Mouse (Mus musculus) spleen, postnatal 4 days (tissue): ENCODE measurements around the gene Glud1.
A peak's percentile ranks its signal among the peaks of the same experiment; 100 is the strongest.

Source experiments
- DNase-seq, 2 experiments: peaks; one replicate each; pipeline ENCODE4 v3.0.0; 2022; ENCODE audit warnings: low spot score in 2 of 2

Glud1 gene

DNA sequence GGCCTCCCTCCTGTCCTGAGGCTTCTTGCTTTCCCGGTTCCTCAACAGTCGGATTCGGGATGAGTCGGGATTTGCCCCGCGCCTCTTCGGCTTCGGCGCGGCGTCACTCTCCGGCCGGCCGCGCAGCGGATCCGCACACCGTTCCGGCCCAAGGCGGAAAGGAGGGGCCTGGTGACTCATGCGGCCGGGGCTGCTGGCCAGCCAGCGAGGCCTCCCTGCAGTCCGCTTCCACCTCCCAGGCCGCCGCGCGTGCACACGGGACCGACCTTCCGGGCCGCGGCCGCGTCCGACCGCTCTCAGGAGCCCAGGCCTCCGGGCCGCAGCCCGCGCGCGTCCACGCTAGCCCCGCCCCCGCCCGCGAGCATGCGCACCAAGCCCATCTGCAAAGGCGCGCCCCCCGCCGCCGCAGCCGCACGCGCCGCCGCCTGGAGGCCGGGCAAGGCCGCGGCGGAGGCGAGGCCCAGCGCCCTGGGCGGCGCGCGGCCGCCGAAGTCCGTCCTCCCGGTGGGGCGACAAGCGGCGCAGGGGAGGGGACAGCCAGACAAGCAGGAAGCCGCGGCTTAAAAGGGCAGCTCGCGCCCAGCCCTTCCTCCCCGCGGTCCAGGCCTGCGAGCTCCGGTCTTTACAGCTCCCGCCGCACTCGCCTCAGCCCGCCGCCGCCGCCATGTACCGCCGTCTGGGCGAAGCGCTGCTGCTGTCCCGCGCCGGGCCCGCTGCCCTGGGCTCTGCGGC is at the start of gene Glud1, which contains the start of gene Shld2:
Gene Glud1, plus strand, starts transcription at position 494 of the 732 bp plus-strand sequence.
Gene Shld2, minus strand, starts transcription at position 260 of the 732 bp plus-strand sequence.
- peak; percentile 94 to 98 for DNase-seq

DNA sequence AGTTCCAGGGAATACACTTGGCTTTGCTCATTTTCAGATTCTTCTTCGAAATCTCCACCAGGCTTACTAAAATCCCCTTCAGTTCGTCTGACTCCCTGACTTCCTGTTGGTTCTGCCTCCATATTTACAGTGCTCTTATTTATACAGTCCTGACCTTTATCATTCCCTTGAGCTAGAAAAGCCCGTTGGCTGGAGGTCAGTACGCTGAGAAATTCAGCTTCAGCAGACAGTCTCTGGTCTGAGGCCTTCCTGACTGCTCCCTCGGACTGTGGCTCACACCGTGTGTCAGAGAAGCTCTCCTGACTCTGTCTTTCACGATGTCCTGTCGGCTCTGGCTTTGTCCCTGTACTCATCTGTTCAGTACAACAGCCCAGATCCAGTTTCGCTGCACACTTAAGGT is 42.5 kb upstream of the Glud1 start:
- no peak for DNase-seq

DNA sequence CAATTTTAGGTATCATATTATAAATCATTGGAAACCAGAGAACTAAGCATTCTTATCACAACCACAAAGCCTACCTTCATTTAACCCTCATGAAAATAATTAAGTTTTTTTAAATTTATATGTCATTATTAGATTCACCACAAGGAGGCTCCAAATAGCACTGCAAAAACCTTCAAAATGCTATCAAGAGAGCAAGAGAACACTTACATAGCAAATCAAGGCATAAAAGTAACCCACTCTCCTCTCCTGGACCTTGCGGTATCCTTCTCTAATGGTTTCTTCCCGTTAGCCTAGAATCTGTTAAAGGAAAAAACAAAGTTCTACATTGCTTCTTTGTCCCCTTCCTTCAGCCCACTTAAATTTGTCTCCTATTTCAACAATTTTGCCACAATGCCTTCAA is 37.2 kb upstream of the Glud1 start:
- no peak for DNase-seq

DNA sequence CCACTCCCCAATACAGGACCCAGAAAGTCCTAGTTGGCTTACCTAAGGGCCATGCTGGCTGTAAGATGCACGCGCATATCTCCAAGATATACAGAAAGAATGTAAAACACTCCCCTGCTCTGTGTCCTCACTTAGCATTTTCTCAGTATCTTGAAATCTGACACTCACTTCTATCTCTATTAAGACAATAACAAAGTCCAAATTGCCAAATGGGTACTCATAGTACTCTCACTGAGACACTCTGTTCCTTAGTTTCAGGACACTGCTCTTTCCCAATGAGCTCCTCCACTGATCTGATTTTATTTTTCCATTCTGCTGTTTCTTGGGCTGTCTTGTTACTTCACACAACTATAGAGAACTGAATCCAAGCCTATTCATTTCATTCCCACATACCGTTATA is 36.4 kb upstream of the Glud1 start:
- no peak for DNase-seq

DNA sequence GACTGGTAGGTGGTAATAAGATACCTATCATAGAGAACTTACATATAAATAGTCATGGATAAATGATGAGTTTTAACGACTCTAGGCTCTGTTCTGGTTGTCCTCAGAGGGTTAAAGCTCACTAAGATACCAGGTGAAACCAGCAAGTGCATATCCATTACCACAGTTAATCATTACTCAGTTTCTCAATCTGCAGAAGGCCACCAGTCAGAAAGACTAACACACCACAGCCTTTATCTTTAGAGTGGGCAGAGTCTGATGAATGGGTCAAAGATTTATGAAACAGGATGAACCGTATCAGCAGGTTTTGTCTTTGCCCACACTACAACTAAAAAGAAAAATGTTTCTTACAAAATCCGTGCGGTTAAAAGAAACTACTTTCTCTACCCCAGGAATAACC is 35.3 kb upstream of the Glud1 start:
- no peak for DNase-seq

DNA sequence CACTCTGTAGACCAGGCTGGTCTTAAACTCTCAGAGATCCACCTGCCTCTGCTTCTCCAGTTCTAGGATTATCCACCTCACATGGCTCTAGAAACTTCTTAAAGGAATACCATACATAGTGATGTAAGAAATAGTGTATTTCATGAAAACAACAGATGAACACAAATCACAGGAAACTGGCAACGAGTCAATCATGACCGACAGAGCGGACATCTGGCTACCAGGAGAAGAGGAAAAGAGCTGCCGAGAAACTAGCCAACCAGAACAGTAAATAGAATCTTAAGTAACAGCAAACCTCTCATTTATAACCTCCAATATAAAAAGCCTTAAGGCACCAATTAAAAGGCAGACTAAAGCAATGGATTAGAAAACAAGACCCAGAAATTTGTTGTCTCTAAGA is 30.8 kb upstream of the Glud1 start:
- no peak for DNase-seq

DNA sequence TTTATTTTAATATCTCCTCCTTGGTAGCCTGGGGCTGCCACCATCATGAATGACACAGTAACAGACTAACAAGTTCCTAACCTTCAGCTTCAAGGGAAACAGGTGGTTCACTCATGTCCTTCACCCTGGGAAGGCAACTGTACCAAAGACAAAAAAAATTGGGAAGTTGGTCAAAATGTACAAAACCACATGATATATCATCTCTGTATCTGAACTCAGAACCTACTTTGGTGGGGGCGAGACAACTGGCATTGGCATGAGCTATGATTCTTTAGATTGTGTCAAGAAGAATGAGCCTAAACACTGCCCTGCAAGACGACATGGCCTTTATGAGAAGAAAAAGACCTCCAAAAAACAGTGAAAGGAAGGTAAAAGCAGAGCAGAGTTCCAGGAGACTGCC is 29.7 kb upstream of the Glud1 start:
- no peak for DNase-seq

DNA sequence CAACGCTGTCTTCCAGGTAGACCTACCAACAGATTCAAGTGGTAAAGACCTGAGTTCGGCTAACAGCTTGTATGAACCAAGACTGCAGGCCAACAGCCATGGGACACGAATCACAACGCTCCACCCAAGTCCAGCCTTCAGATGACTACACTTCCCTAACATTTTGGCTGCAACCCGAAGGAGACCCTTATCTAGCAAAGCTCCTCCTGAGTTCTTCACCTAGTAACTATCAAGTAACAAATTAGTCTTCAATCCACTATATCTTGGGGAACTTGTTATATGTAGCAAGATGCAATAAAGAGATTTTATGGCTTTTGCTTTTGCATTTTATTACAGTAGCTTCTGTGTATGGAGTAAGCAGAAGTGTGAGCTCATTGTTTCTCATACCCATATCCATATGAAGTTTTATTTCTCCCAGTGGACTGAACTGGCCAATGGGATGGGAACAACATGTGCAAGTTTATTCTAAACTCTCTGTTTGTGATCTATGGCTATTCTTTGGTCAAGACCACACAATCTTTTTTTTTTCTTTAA is 28.7 kb upstream of the Glud1 start:
- DNase-seq, result no peak

DNA sequence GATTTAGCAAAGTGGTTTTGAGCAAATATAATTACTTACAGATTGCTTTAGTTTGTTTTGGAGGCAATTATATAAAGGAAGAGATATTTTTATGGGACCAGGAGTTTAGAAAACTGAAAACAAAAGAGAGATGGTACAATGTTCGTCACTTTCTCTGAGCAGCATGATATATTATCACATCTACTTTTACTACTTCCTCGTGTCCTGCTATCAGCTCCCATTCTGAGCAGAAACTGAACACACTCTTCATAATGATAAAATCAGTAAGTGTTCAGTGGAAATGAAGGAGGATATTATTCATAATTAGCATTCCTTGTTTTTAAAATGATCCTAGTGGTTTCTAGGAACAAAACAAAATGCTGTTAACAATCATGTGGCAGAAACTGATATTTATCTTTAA is 22.1 kb upstream of the Glud1 start:
- DNase-seq, result no peak

DNA sequence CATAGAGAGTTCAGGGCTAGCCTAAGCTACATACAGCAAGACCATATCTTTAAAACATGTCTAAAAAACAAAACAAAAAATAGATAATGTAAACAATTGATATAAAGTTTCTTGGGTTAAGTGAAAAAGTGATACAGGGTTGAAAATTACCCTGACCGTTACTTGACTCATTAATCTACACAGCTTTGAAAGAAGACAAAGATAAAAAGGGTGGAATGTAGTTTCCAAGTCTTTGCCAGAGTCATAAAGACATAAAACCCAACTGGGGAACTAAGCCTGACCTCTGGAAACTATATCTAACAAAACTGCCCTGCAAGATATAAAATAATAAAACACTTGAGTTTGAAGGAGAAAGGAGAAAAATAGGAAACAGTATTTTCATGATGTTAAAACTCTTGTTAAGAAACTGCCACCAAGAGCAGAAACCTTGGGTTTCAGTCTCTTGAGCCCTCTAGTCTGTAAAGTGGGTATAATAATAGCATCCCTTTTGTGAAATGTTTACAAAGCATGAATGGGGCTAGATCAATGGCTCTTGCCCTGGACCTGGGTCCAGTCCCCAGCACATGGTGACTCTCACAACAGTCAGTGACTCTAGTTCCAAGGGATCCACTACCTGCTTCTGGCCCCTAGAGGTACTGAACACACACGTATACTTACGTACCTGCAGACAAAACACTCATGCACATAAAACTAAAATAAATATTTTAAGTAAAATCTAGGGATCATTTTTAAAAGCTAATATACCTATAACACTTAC is 21.1 kb upstream of the Glud1 start:
- DNase-seq, result no peak

DNA sequence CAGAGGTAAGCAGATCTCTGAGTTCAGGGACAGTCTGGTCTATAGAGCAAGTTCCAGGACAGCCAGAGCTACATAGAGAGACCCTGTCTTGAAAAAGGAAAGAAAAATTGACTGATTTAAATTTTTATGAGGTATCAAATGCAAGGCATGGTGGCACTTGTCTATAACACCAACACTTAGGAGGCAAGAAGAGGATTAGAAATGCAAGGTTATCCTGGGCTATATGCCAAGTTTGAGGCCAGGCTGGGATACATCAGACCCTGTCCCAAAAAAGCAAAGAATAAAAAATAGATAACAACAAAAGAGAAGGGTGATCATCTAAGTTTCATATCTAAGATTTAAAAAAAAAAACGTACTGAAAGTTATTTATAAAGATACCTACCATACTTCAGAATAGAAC is 20.3 kb upstream of the Glud1 start:
- DNase-seq, result no peak

DNA sequence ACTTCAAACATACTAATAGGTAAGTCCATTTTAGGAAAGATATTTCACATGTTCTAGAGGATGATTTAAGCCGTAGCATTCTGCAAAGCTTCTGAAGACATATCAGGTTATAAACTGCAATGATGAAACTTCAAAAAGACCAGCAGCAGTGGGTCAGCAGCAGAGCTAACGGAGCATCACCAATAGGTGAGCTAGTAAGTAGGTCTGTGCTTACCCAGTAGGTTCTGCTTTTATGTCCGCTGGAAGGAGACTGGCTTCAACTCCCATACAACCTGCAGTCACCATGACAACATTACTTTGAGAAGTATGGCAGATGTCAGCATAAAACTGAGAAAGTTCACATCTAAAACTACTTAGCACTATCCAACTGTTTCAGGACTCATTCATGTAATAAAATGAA is 16.9 kb upstream of the Glud1 start:
- no peak for DNase-seq

DNA sequence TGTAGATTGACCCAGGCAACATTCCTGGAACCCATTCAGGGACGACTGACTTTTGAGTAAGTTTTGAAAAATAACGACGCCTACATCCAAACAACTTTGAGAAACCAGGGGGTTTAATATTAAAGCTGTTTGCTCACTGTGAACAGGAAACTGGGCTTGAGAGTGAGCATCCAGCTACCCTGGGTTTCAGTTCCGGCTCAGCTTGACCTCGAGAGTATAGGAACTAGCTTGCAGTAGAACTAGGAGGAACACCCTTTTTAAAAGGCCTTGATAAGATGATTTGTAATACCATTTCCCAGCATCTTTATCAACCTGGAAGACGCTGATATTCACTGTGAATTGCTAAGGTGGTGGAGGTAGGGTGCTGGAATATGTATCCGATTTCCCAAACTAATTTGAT is 14.2 kb upstream of the Glud1 start:
- DNase-seq, result peak in 1 of 2 experiments; percentile 18

DNA sequence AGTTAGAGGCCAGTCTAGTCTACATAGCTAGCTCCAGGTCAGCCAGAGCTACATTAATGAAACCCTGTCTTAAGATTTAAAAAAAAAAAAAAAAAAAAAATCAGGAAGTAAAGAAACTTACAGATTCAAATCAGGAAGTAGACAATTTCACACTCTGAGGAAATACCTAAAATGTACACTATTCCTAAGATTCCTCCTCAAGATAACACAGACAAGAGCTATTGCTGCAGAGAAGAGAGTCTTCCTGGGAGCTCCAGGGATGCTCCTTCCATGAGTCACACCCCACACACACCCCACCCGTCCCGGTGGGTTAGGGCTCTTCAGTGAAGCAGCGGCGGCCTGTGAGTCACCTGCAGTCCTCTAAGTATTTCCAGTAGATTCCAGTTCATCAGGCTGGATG is 13.5 kb upstream of the Glud1 start:
- no peak for DNase-seq

DNA sequence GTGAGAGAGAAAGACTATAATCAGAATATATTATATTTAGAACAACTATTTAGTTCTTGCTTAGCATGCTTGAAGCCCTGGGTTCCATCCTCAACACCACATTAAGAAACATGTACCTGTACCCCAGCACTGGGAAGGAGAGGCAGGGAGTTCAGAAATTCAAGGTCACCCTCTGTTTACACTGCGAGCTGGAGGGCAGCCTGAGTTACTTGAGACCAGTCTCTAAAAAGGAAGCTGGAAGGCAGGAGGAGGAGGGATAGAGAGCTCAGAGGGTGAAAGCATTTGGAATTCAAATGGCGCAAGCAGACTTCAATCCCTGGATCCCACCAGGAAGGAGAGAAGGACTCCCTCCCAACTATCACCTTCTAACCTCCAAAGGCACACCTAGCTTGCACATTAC is 12.9 kb upstream of the Glud1 start:
- DNase-seq, result no peak

DNA sequence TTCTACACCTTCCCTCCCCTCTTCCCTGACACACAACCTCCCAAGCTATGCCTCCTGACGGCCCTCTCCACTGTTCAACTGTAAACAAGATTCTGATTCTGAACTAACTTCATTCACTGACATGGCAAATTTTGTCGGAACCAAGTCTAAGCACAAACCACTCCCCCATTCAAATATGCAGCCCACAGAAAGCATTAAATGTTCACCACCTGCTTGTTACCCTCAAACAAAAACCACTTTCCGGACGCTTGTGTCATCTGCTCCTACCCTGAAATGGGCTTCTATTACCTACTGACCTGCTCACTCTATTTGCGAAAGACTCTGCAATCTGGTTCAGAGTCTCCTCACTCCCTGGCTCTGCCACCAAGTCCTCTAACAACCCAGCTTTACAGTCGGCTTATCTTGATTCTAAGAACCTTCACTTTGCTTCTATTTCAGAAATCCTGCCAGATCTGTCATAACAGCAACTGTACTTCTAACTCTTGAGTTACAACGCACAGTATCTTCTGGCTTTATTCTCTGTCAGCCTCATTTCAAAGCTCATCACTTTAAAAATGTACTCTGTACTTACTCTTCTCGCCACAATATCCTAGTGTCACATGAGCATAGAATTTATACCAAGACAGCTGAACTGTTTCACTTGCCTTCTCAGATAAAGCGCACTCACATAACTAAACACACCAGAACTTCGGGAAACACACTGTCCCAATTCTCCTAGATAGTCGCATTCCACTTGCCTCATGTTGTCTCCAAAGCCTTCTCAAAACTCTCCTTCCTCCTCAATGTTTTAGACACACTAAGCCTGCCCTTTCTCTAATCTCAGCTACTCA is 11.4 kb upstream of the Glud1 start:
- no peak for DNase-seq

DNA sequence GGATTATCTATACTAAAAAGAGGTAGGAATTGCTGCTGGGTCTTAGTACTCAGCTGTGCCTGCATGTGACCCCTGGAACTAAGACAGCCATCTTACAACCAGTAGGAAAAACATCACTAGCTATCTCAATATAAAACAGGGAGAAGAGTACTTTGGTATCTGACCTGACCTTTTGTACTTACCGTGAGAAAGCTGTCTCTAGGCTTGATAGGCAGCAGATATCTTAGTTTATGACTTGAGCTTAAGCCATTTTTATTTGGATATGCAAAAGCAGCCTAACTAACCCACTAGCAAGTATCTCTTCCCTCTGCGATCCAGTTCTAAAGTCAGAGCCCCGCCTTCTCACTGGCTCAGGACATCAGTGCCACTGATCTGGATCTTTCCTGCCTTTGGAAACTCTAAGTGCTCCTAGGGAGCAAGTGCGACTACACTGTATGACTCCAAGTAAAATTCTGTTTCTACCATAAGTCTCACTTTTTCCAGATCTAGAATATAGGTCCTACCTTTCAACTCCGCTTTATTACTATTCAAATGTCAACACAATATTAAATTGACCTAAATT is 7.8 kb upstream of the Glud1 start:
- DNase-seq, result no peak

DNA sequence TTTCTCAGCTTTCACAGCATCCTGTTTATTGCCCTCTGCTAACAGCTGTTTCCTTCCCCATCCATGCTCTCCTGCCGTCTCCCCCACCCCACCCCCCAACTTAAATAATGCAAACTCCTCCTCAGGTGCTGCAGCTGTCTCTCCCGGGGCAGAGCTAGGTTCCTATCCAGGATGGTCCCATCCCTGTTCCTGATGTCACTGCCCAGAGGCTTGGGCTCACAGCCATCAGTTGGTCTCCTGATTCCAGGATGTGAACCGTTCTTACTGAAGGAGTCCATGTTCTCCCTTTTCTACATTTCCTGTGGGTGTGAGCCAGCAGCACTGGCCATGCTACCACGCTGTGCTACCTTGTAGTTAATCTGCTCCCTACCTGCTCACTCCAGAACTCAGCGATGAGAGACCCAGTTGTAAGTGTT is 7.3 kb upstream of the Glud1 start:
- DNase-seq, result no peak

DNA sequence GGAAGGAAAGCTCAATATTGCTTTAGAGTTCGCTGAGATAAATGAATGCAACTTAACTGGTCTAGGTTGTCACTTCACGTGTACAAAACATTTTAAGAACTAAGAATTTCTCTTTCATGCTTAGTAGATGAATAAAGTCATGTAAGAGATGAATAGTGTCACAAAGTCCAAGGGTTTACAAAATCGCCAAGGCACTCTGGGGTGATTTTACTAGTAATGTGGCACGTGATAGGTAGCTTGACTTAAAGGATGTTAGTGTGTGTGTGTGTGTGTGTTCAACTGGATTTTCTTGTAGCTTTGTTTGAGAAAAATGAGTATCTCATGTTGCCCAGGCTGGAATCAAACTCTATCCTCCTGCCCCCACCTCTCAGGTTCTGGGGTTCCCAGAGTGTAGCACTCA is 1.3 kb upstream of the Glud1 start:
- DNase-seq, result no peak

DNA sequence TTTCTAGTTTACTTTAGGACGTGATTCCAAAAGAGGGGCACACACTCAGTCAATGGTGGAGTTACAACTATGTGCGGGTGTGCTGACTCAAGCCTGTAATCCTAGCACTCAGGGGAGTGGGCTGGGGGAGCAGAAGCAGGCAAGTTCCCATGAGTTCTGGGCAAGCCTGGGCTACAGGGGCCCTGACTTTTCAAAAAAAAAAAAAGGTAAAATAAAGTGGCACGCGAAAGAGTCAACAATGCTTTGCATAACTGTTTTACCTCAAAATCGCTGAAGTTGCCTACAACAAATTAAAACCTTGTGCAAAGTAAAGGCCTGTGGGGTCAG is 657 bp upstream of the Glud1 start:
- DNase-seq, result no peak

DNA sequence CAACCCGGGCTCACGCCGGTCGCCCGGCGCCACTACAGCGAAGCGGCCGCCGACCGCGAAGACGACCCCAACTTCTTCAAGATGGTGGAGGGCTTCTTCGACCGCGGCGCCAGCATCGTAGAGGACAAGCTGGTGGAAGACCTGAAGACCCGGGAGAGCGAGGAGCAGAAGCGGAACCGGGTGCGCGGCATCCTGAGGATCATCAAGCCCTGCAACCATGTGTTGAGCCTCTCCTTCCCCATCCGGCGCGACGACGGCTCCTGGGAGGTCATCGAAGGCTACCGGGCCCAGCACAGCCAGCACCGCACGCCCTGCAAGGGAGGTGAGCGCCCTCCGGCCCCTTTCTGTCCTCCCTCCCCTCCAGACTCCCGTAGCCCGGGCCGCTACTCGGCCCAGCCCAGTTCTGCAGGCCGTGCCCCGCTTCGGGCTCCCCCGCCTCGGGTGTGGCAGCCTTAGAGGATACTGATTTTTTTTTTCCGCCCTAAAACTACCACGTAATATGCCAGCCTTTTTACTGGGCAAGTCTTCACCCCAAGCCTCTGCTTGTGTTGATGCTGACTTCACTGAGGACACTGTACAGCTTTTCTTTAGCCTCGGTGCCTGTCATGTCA is 599 bp downstream of the Glud1 start:
- DNase-seq, result peak; percentile 47 to 83

DNA sequence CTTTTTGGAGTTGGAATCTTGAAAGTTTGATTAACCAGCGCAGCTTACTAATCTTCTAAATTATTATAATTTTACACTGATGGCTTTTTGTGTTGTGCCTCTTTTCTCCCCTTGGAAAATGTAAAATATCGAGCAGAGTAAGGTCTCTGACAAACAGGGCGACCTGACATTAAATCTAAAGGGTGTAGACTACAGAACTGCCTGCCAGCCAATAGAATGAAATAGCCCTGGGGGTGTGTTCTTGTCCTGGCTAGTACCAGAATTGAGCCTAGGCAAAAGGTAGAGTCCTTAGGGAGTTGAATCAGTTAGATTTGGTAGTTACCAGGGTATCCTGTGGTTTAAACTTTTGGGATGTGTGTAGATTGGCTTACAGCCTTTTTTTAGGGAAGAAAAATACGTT is 1.2 kb downstream of the Glud1 start:
- DNase-seq, result no peak
